Mouse (Mus musculus): ENCODE measurements around the gene Ddc. TPM values are rescaled to one million over a fixed set of nuclear protein-coding genes. Genes with fewer than 3 reads are reported as not detected.

Ddc gene
- total RNA-seq, 2 experiments from 2014 or later = not detected

DNA sequence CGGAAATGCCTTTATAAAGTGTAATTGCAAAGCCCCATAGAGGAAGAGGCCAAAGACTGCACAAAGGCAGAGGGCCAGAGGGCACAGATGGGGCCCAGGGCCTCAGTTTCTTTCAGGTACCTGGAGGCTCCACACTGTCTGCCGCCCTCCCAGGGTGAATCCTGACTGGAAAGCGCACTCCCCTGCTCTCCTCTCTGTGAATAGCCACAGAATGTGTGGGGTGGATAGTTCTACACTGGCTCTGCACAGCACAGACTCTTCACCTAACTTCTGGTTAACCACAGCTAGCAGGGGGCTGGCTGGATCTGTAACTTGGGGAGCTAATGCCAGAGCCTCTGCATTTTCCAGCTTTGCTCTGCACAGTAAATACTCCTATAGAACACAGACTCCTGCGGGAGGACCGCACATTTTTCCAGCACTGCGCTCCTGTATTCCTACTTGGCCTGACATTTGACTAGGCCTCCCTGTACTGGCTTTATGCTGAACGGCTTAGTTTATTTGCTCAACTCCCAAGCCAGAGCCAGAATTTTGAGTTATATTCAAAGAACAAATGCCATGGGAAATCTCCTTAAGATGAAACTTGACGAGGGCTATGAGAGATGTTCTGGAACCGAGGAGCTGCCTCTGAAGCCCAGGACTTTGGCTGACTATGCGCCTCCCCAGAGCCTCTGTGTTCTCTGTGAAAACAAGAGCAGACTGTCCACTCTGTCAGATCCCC is 18.8 kb downstream of the Ddc start:
- ATAC-seq (replicated peaks; ENCODE audit: low FRiP score, poor library complexity, severe bottlenecking) = no peak

DNA sequence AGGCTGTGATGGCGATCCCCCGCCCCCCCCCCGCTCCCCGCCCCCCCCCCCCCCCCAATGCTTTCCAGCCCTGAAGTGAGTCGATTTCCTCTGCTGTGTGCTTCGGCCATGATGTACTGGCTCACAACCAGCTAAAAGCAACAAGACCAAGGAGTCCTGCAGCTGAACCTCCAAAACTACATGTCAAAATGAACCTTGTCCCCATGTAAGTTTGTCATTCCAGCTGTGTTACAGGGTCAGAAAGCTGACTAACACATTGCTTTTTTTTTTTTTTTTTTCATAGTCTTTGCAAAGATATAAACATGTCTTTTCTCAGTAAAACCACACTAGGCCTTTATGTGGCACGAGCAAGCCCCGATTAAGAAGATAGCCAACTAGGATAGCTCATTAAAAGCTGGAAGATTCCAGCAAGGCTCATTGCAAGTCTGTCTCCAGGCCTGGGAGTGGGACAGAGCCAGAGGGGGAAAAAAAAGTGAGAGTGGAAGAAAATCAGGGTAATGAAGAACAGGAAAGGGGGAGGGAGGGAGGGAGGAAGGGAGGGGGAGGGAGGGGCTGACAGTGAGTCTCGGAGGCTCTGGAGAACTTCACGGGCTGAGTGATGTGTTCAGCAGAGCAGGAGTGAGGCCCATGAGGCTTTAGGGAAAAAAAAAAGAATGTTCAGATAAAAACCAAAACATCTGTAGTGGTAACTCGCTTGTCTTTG is 19.5 kb downstream of the Ddc start:
- ATAC-seq (replicated peaks; ENCODE audit: low FRiP score, poor library complexity, severe bottlenecking) = no peak

DNA sequence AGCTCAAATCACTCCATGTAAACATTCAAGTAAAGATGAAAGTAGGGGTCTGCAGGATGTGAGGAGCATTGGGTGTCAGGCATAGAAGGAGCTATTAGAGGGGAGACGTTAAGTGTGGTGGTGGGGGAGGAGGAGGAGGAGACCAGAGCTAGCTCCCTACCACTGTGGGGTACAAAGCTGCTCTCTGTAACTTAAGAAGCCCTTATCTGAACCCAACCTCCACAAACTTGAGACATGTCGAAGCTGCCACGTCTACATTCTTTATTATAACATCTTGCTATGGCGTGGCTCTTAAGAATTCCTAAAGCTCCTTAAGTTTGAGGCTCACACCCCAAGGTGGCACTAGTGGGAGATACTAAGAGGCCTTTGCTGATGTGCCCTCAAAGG is 20.1 kb downstream of the Ddc start:
- ATAC-seq (replicated peaks; ENCODE audit: low FRiP score, poor library complexity, severe bottlenecking) = no peak

DNA sequence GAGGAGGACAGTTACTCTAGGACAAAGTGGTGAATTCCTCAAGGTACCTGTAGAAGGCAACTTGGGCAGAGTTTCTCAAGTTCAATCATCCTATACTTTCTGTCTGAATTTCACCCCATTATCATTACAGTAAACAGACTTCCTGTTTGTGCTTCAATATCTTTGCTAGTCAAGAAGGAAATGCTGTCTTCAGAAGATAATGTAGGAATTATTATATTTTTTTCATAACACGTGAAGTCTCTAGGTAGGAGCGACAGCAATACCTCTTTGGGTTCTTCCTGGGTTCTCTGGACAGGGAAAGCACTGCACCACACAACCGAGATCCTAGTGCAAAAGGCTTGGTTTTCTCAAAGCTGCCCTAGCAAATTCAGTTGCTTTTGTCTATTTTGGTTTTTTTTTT is 21.6 kb downstream of the Ddc start:
- ATAC-seq (replicated peaks; ENCODE audit: low FRiP score, poor library complexity, severe bottlenecking) = no peak

DNA sequence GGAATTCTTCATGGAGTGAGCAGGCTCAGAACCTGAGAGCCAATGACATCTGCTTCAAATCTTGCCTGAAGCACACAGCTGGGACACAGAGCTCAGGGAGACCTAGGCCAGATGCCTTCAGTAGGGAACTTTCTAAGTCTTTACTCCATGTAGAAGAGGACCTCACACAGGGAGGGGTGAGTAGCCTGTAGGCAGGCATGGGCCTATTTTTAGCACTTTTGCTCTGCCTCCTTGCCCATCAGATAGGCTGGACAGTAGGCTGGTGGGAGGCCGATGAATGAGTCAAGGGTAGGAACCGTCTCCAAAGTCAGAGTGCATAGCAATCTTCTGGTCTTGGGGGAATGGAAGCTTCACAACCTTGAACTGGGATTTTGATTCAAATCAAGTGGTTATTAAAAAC is 22.7 kb downstream of the Ddc start:
- ATAC-seq (replicated peaks; ENCODE audit: low FRiP score, poor library complexity, severe bottlenecking) = no peak

DNA sequence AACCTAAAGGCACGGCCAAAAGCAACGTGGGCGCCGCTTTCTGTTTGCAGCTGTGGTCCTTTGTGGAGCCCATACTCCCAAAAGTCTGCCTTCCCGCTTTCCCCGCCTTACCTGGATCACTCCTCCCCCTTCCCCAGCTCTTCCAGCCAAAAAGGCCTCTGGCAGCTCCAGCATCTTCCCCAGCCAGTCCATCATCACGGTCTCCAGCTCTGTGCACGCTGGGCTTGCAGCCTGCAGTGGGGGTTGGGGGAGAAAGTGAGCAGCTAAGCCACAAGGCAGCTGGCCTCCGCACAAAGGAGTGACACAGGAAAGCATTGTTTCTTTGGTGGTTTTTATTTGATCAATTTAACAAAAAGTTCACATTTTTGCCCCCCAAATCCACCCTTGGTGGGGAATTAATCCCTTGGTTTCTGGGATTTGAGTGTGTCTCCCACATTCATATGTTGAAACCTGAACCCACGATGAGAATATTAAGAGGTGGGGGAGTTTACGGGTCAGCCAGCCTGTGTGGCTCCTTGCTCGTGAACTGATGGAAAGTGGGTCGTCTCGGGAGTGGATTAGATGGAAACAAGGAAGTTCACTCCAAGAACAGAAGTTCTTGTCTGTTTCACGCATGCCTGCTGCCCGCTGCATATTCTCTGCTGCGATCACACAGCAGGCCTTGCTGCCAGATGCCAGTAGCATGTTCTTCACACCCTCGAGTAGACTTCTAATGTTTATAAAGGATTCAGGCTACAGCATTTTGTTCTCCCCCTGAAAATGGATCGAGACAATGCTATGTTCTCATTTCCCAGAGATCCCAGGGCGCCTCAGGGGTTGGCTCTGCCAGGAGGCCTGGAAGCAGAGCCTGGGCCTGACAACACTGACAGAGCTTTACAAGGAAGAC is 24.7 kb downstream of the Ddc start:
- ATAC-seq (replicated peaks; ENCODE audit: low FRiP score, poor library complexity, severe bottlenecking) = no peak

DNA sequence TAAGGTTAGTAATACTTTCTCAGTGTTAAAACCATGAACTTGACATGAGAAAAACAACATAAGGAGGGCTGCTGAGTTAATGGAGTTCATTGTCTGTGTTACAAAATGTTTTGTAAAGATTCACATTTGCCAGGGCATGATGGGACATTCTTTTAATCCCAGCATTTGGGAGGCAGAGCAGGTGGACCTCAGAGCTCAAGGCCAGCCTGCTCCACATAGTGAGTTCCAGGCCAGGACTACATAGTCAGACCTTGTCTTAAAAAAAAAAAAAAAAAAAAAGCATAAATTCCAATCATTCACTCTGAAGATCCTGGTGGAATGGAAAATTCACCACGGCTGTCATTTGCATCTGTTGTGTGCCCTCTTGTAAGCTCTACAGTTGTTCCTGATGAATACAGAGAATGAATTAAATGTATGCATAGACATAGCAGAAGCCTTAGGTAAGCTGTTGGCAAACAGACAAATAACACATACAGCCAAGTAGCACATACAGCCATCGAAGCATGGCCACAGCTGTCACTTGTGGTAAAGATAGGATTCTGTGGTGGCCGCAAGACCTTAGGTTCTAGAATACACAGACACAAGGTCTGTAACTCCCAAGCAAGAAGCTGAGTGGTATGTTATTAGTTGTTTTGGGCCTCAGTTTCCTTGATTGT is 25.7 kb downstream of the Ddc start:
- ATAC-seq (replicated peaks; ENCODE audit: low FRiP score, poor library complexity, severe bottlenecking) = no peak

DNA sequence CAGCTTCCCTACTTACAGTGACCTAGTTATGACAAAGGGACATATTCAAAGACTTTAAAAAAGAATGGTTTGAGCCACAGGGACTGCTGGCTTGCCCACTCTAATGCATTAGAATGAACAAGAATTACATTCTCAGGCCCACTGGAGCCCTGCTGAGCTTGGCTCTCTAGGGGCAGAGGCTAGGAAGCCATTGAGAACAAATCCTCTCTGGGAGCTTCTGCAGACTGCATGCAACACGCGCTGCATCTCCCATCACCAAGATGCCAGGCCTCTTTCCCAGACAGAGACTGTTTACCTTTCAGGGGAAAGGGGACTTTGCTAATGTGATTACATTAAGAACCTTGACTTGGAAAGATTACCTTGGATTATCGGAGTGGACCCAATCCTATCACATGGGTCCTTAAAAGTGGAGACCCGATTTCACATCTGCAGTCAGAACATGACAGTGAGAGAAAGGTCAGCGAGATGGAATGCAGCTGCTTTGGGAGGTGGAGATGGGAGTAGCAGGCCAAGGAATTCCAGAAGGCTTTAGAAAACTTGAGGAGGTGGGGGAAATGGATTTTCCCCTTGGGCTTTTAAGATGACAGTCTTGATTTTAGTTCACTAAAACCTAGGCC is 26.6 kb downstream of the Ddc start:
- ATAC-seq (replicated peaks; ENCODE audit: low FRiP score, poor library complexity, severe bottlenecking) = no peak

DNA sequence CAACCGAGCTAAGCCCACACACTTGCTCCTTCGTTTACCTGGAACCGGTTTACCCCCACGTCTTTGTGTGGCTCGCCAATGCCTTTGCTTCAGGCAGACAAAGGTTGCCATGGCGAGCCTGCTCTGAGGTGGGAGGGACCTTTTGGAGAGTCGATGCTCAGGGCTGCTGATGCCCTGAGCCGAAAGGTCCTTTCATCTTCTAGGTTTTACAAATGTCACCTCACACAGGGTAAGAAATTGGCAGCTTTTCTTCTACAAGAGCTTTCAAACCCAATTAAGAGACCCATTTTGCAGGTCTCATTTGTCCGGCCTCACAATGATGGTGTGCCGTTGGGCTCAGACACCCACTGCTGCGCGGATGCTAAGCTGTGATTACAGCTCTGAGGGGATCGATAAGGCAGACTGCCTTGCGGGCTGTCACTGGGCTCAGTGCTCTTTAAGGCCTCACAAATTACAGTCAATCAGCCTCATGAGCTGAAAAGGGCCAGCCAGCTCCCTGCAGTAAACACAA is 29.9 kb downstream of the Ddc start:
- no peak for ATAC-seq (replicated peaks; ENCODE audit: low FRiP score, poor library complexity, severe bottlenecking)

DNA sequence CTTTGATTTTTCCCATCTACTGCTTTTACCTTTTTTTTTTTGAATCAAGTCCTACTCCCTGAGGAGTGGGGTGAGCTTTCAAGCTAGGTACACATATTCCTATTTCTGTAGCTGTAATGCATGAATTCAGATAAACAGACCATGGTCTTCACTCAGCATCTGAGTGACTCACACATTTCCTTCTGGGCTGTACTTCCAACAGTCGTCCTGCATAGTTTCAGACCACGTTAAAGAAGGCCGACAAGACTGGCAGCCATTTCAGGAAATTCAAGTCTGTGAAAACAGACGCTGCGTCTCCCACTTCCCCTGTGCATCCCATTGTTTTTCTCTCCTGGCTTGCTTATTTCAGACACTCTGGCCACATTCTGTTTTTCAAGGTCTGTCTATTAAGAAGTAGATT is 31.2 kb downstream of the Ddc start:
- no peak for ATAC-seq (replicated peaks; ENCODE audit: low FRiP score, poor library complexity, severe bottlenecking)

DNA sequence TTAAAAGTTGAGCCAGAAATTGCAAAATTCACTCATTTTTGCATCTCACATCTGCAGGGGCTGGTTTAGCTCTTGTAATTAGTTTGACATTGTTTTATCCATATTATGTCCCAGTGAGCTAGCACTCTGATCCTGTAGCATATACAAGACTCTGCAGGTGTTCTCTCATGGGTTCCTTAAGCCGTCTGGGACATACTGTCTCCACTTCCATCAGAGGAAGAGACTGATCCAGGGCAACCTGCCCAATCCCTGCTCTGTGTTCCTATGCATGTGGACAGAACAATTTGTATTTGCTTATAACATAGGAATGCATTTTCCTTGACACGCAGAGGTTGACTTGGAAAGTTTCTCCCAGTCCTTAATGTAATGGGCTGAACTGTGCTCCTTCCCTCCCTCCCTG is 32.8 kb downstream of the Ddc start:
- ATAC-seq (replicated peaks; ENCODE audit: low FRiP score, poor library complexity, severe bottlenecking) = no peak

DNA sequence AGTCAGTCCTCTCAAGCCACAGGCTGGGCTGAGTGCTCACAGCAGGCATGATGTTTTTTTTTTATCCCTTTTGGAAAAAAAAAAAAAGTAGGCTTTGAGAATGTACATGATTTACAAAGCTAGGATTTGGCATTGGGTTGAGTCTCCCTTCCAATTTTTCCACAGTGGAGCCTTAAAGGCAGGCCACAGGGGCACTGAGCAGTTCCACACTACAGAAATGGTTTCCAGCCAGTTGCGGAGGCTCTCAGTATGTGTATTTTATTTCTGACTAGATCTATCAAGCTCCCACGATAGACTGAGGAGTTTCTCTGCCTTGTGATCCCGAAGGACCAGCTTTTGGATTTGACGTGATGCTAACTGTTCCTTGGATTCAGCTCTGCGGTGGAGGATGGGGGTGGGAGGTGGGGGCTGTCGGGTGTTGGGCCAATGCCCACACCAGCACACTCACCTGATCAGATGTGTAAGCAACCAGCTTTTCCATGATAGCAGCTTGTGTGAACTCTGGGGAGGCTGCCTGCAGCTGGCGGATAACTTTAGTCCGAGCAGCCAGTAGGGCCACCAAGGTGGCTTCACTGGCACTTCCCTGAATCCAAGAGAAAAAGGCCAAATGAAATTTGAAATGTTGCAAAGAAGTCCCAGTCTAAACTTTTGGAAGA is 33.4 kb downstream of the Ddc start:
- ATAC-seq (replicated peaks; ENCODE audit: low FRiP score, poor library complexity, severe bottlenecking) = no peak

DNA sequence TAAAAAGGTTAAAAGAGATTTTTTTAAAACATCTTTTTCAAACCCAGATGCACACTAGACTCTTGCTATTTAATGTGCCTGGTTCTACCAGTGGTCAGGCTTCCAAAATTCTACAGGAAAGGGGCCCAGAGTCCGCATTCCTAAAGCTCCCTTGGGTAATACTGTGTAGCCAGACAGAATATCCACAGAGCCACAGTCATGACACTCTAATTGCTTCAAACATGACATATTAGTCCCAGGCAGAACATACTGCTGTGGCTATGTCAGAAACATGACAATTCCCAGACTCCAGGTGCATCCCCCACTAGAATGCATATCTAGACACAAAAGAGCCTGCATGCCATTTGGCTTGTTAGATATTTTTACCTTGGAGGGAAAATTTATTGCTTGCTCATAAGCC is 35.4 kb downstream of the Ddc start:
- no peak for ATAC-seq (replicated peaks; ENCODE audit: low FRiP score, poor library complexity, severe bottlenecking)

DNA sequence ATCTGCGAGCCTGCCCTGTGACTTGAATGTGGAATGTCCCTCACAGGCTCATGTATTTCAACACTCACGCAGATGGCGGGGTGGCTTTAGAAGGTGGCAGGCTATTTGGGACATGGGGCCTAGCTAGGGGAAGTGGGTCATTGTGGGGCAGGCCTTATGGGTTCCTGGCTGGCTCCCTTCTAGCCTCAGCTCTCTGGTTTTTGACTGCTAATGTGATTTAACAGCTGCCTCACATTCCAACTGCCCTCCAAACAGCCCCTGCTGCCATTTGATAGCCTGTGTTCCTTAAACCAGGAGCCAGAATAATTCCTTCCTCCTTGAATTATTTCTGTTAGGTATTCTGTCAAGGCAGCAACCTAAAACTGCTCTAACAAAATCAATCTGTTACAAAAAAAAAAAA is 41.0 kb downstream of the Ddc start:
- no peak for ATAC-seq (replicated peaks; ENCODE audit: low FRiP score, poor library complexity, severe bottlenecking)

DNA sequence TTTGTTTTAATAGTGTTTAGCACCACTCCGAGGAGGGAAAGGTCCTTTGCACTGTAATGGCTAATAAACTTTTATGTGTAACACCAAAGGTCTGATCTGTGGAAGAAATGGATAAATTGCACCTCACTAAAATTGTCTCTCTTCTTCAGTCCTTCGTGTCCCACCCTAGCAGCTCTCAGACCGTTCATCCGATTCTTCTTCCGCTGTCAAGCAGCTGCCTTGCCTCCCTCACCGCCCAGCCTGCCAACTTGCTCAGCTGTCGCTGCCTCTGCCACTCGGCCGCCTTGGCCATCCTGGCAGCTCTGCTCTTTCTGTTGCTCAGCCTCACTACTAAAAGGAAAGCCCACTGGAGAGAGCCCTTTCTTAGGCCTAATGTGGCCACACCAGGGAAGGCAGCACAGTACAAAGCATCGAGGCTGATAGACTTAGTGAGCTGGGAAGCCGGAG is 42.2 kb downstream of the Ddc start:
- ATAC-seq (replicated peaks; ENCODE audit: low FRiP score, poor library complexity, severe bottlenecking) = no peak

DNA sequence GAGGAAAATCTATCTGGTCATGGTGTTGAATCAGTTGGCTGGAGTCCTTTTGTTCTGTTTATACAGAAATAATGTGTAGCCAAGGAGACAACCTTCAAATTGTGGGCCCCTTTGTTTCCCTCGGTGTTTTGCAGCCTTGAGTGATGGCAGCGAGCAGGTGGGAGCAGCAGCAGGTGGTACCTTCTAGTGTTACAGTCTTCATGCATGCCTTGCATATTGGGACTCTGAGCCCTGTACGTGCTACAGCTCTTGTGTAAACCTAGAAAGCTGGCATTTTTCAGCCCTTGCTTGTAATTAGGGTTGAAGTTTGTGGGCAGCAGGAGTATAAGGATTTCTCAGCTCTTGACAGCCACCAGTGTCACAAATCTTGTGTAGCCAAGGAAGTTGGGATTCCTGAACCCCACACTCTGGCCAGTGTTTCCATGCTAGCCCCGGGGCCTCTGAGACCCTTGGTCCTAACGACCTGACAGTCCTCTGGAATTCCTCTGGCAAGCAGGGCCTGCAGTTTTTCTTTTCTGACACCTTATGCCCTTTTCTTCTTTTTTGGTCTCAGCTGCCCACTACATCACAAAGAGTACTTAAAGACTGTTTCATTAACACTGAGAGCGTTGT is 42.8 kb downstream of the Ddc start:
- no peak for ATAC-seq (replicated peaks; ENCODE audit: low FRiP score, poor library complexity, severe bottlenecking)

DNA sequence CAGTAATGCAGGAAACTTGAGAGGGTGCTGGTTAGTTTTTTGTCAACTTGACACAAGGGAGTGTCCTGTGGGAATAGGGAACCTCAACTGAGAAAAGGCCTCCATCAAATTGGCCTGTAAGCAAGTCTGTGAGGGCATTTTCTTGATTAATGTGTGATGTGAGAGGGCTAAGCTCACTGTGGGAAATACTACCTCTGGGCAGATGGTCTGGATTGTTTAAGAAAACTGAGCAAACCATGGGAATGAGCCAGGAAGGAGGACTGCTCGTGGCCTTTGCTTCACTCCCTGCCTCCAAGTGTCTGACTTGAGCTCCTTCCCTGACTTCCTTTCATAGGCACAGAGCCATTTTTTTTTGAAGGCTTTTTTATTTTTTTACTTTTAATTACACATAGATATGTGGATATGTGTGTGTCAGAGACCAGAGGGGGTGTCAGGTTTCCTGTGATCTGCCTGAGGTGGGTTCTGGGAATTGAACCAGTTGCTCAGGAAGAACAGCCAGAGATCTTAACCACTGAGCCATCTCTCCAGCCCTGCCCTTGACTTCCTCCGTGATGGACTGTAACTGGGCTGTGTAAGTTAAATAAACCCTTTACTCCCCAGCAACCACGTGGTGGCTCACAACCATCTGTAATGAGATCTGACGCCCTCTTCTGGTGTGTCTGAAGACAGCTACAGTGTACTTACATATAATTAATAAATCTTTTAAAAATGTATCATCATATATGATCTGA is 44.0 kb downstream of the Ddc start:
- no peak for ATAC-seq (replicated peaks; ENCODE audit: low FRiP score, poor library complexity, severe bottlenecking)

DNA sequence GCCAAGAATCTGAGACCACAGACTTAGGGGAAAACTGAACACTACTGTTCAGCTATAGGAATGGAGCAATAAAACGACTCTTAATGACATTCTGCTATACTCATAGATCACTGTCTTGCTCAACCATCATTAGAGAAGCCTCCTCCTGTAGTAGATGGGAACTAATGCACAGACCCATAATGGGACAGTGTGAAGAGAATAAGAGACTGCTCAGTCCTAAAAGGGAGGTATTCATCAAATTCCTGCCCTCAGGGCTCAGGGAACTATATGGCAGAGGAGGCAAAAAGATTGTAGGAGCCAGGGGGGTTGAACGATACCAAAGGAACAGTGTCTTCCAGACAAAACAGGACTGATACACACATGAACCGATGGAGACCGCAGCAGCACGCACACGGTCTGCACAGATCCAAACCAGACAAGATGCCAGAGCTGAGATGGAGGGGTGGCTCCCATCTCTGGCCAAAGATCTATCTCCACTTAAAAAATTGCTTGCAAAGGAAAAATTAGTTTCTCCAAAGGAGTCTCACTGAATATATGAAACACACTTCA is 45.9 kb downstream of the Ddc start:
- no peak for ATAC-seq (replicated peaks; ENCODE audit: low FRiP score, poor library complexity, severe bottlenecking)

Measured in erythroblast, adult 5-6 weeks (primary cell).